Mouse (Mus musculus) adrenal gland, adult (tissue): ENCODE data around the gene Plekhf1.

ENCODE experiments used
- DNase-seq, 2 experiments: peaks; one replicate each; pipeline ENCODE4 v3.0.0; 2022 to 2023; ENCODE audit warnings: low spot score in 1 of 2; ENCODE audit not compliant: inconsistent age in 2 of 2

The Plekhf1 gene

GRCm38 (mm10) chr7:38218631-38219367 is 9.0 kb downstream of the Plekhf1 start:
- DNase-seq = no peak

GRCm38 (mm10) chr7:38217417-38218171 is 10.2 kb downstream of the Plekhf1 start:
- peak; percentile 83 to 90 for DNase-seq

GRCm38 (mm10) chr7:38215697-38216096 is 12.1 kb downstream of the Plekhf1 start:
- no peak for DNase-seq

- DNase-seq = no peak
Observed at GRCm38 (mm10) chr7:38215281-38215680, 12.5 kb downstream of the Plekhf1 start.

GRCm38 (mm10) chr7:38214473-38215214 is 13.2 kb downstream of the Plekhf1 start:
- DNase-seq = no peak

GRCm38 (mm10) chr7:38212651-38213062 is 15.2 kb downstream of the Plekhf1 start:
- no peak for DNase-seq

GRCm38 (mm10) chr7:38209478-38210152 is 18.2 kb downstream of the Plekhf1 start:
- DNase-seq = peak in 1 of 2 experiments; percentile 53

GRCm38 (mm10) chr7:38208969-38209368 is 18.8 kb downstream of the Plekhf1 start:
- no peak for DNase-seq

GRCm38 (mm10) chr7:38206564-38206963 is 21.3 kb downstream of the Plekhf1 start:
- no peak for DNase-seq

GRCm38 (mm10) chr7:38205801-38206200 is 22.0 kb downstream of the Plekhf1 start:
- no peak for DNase-seq

GRCm38 (mm10) chr7:38204314-38204713 is 23.5 kb downstream of the Plekhf1 start:
- DNase-seq = no peak

GRCm38 (mm10) chr7:38201290-38201658 is 26.5 kb downstream of the Plekhf1 start:
- DNase-seq = no peak

GRCm38 (mm10) chr7:38200606-38201289 is 27.1 kb downstream of the Plekhf1 start:
- DNase-seq = peak; percentile 84 to 95

- DNase-seq = no peak
Observed at GRCm38 (mm10) chr7:38199907-38200605, 27.8 kb downstream of the Plekhf1 start.

GRCm38 (mm10) chr7:38191571-38191970 is 36.2 kb downstream of the Plekhf1 start:
- peak in 1 of 2 experiments; percentile 46 for DNase-seq

- no peak for DNase-seq
Observed at GRCm38 (mm10) chr7:38191146-38191545, 36.7 kb downstream of the Plekhf1 start.

GRCm38 (mm10) chr7:38190056-38190835 is 37.6 kb downstream of the Plekhf1 start:
- DNase-seq = no peak

GRCm38 (mm10) chr7:38189136-38189982 is 38.5 kb downstream of the Plekhf1 start:
- peak in 1 of 2 experiments; percentile 51 for DNase-seq
